Mouse (Mus musculus) lung, postnatal 25 days (tissue): ENCODE data around the gene Ahnak2.

ENCODE experiments used
- DNase-seq: peaks from one replicate; pipeline ENCODE4 v3.0.0; 2022; ENCODE audit warnings: low spot score

Gene Ahnak2

GRCm38 (mm10) chr12:112734881-112735655 is 67.4 kb downstream of the Ahnak2 start:
- DNase-seq = no peak

- DNase-seq = no peak
Measured at GRCm38 (mm10) chr12:112734108-112734820, 68.2 kb downstream of the Ahnak2 start.

- no peak for DNase-seq
Measured at GRCm38 (mm10) chr12:112732591-112732990, 69.9 kb downstream of the Ahnak2 start.

DNA sequence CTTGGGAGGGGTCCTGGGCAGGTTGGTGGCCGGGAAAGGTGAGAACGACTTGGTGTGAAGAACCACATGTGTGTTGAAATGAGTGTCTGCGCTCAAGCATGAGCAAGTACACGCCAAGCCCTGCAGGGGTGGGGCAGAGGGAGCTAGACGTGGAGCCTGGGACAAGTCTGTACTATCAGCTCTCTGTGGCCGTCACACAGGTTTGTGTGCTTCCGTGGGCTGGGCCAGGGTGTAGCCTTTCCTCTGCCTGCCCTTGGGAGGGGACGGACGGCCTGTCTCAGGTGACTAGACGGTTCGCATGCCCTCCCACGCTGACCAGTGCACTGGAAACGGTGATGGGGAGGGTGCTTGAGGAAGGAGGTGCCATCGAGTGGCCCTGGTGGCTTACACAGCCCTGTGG is 71.6 kb downstream of the Ahnak2 start:
- no peak for DNase-seq

DNA sequence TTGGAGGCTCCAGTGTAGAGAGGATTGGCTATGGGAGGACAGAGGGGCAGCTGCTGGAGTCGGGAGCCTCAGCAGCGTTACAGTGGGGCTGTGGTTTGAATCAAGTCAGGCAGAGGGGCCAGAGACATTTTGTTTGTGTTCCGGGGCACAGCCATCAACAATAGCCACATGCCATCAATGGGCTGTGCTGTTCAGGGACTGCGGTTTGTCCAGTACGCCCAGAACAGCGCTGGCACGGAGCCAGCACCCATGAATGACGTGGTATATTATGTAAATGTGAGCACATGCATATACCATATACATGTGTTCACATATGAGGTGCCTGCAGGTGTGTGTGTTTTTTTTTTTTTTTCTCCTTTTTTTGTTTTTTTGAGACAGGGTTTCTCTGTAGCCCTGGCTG is 74.7 kb downstream of the Ahnak2 start:
- DNase-seq = no peak

DNA sequence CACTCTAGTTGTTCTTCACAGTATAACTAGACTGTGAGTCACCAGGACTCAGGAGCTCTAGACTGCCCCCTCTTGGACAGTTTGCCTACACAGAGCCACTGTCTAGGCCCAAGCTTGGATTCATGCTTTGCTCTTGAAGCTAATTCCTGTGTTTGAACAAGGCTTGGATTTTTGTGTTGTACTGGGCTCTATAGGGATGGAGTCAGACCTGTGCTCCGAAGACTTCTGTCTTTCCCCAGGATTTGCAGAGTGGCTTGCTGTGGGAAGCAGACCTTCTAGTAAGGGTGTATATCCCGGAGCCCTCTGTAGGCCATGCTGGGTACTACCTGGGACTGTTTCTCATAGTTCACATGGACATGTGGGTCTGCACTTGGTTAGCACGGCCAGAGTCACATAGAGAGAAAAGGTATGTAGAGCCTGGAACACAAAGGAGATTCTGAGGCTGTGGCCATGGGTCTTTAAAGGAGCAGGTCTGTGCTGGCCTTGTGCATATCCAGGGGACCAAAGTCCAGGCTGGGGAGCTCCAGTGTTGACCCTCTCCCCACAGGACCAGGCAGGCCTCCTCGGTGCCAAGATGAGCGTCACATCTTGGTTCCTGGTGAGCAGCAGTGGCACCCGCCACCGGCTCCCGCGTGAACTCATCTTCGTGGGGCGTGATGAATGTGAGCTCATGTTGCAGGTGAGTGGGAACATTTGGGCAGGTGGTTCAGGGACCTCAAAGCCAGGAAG is 78.2 kb downstream of the Ahnak2 start:
- DNase-seq = peak; percentile 67

DNA sequence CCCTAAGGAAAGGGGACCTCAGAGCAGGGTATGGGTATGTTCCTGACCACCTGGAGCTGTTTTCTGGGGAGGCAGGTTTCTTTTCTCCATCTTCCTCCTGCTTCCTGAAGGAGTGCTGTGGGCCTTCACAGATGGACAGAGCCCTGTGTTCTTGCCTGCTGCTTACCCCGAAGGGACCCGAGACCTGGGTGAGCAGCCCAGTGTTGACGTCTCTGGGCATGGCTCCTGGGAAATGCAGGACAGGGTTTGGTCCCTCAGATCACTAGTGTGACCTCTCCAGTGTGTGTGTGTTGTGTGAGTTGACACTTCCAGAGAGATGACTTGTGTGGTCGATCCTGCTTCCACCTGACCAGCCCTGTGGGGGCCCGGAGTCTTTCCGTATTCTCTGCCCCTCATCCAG is 79.0 kb downstream of the Ahnak2 start:
- DNase-seq = no peak

GRCm38 (mm10) chr12:112723028-112723330 is 79.5 kb downstream of the Ahnak2 start:
- no peak for DNase-seq

DNA sequence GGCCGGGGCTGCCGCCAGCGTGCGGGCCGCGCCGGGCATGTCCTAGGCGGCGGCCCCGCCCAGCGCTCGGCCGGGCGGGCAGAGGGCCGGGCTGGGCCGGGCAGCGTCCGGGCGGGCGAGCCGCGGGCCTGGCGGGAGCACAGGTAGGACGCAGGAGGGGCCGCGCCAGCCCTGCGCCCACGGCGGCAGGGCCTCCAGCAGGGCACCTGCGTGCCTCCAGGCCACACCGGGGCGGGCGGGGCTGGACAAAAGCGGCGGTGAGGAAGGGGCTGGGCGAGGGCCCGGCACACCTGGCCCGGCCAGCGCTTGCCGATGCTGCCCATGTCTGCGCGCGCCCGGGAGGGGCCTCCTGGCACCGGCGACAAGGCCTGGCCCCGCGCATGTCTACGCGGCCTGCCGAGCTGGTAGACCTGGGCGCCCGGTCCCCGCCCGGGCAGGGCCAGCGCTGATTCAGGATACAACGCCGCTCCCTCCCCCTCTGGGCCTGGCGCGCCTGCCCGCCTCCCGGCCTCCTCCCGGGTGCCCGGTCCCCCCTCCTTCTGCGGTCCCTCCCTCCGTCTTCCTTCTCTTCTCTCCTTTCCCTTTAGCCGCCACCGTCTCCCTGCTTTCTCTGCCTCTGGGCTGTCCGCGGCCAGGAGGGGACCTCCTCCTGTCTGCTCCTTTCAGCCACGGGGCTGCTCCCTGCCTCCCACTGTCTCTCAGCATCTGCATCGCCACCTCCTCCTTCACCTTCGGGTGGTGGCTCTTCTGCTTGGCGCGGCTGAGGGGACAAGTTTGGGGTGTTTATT is 80.0 kb downstream of the Ahnak2 start:
- peak; percentile 68 for DNase-seq
